Mouse (Mus musculus): Measurements from ENCODE around the gene B3gat3.

DNA sequence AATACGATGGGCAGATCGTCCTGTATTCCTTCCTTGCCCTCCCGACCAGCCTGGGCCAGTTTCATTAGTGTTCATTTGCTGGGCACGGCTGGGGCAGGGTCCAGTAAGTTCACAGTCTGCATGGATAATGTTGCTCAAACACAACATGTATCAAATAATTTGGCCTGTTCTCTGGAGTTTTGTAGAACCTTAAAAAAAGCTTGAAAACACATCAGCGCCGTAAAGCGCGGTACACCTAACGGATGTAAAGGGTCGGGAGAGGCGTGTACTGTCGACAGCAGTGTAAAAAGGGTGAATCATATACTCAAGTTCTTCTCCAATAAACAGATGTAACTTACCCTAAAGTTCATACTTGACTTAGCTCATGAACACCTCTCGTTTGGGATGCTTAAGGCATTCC is 21.6 kb upstream of the B3gat3 start:
- TF ChIP-seq CTCF (conservative IDR thresholded peaks at IDR 0.05; ENCODE audit: low read length): no peak
- TF ChIP-seq NANOG (IDR thresholded peaks at IDR 0.05; ENCODE audit: borderline replicate concordance, low read length): no peak
